Mouse (Mus musculus): ENCODE results near the gene Card10. TPM values are rescaled to one million over a fixed set of nuclear protein-coding genes. Genes with fewer than 3 reads are reported as not detected.

The Card10 gene
- polyA plus RNA-seq, 1 experiment = 13.0 TPM

GRCm38 (mm10) chr15:78803499-78803900 lies 658 bp upstream of the Card10 start:
- H3K4me3 ChIP-seq (ENCODE audit: control insufficient read depth, insufficient read depth, low read length) = no peak overlapping the region
- no peak for TF ChIP-seq CTCF (IDR thresholded peaks at IDR 0.05; ENCODE audit: borderline replicate concordance, control insufficient read depth, extremely low read depth, insufficient read depth, low read length, poor library complexity)
- TF ChIP-seq POLR2A (IDR thresholded peaks at IDR 0.05; ENCODE audit: control insufficient read depth, extremely low read depth, insufficient read depth, low read length, poor library complexity) = no peak
- 60% methylated on average over 8 of the region's 8 CpGs for WGBS

GRCm38 (mm10) chr15:78801971-78802741 lies 686 bp downstream of the Card10 start:
- DNase-seq = peak; percentile 42
- 6% methylated on average over 67 of the region's 67 CpGs for WGBS
- H3K27me3 ChIP-seq (ENCODE audit: control insufficient read depth, insufficient read depth, low read length) = peaks cover 2% of the 10 kb centered on the region; the same call in 1 of the 2 replicates

More at GRCm38 (mm10) chr15:78803499-78803900, 658 bp upstream of the Card10 start:
- Histone ChIP-seq H3K36me3 (ENCODE audit: control insufficient read depth, insufficient read depth, low read length) (no peaks in the 10 kb centered on the region), H3K4me1 (replicated peaks; ENCODE audit: control insufficient read depth, insufficient read depth, low read length) (peaks cover 21% of the 10 kb centered on the region), H3K27ac (ENCODE audit: control insufficient read depth, insufficient read depth, low read length) (no peak overlapping the region), H3K27me3 (ENCODE audit: control insufficient read depth, insufficient read depth, low read length) (peaks cover 2% of the 10 kb centered on the region; the same call in 1 of the 2 replicates)
- DNase-seq = no peak

GRCm38 (mm10) chr15:78801571-78801970 lies 1.3 kb downstream of the Card10 start:
- 95% methylated on average over 9 of the region's 9 CpGs for WGBS
- Histone ChIP-seq H3K27me3 (ENCODE audit: control insufficient read depth, insufficient read depth, low read length) (peaks cover 2% of the 10 kb centered on the region; the same call in 1 of the 2 replicates), H3K27ac (ENCODE audit: control insufficient read depth, insufficient read depth, low read length) (no peak overlapping the region), H3K4me1 (replicated peaks; ENCODE audit: control insufficient read depth, insufficient read depth, low read length) (peaks cover 32% of the 10 kb centered on the region), H3K4me3 (ENCODE audit: control insufficient read depth, insufficient read depth, low read length) (no peak overlapping the region), H3K36me3 (ENCODE audit: control insufficient read depth, insufficient read depth, low read length) (no peaks in the 10 kb centered on the region)
- no peak for DNase-seq
- TF ChIP-seq POLR2A (IDR thresholded peaks at IDR 0.05; ENCODE audit: control insufficient read depth, extremely low read depth, insufficient read depth, low read length, poor library complexity) = no peak
- no peak for TF ChIP-seq CTCF (IDR thresholded peaks at IDR 0.05; ENCODE audit: borderline replicate concordance, control insufficient read depth, extremely low read depth, insufficient read depth, low read length, poor library complexity)

More at GRCm38 (mm10) chr15:78801971-78802741, 686 bp downstream of the Card10 start:
- H3K4me1 ChIP-seq (replicated peaks; ENCODE audit: control insufficient read depth, insufficient read depth, low read length) = peaks cover 29% of the 10 kb centered on the region
- H3K36me3 ChIP-seq (ENCODE audit: control insufficient read depth, insufficient read depth, low read length) = no peaks in the 10 kb centered on the region
- H3K27ac ChIP-seq (ENCODE audit: control insufficient read depth, insufficient read depth, low read length) = no peak overlapping the region
- H3K4me3 ChIP-seq (ENCODE audit: control insufficient read depth, insufficient read depth, low read length) = peak overlapping the region; percentile 59
- TF ChIP-seq POLR2A (IDR thresholded peaks at IDR 0.05; ENCODE audit: control insufficient read depth, extremely low read depth, insufficient read depth, low read length, poor library complexity) (no peak), CTCF (IDR thresholded peaks at IDR 0.05; ENCODE audit: borderline replicate concordance, control insufficient read depth, extremely low read depth, insufficient read depth, low read length, poor library complexity) (no peak)

GRCm38 (mm10) chr15:78799029-78799428 lies 3.8 kb downstream of the Card10 start:
- Histone ChIP-seq H3K36me3 (ENCODE audit: control insufficient read depth, insufficient read depth, low read length) (no peaks in the 10 kb centered on the region), H3K27me3 (ENCODE audit: control insufficient read depth, insufficient read depth, low read length) (peaks cover 2% of the 10 kb centered on the region; the same call in 1 of the 2 replicates), H3K27ac (ENCODE audit: control insufficient read depth, insufficient read depth, low read length) (no peak overlapping the region), H3K4me3 (ENCODE audit: control insufficient read depth, insufficient read depth, low read length) (no peak overlapping the region), H3K4me1 (replicated peaks; ENCODE audit: control insufficient read depth, insufficient read depth, low read length) (peaks cover 41% of the 10 kb centered on the region)
- DNase-seq = no peak
- TF ChIP-seq POLR2A (IDR thresholded peaks at IDR 0.05; ENCODE audit: control insufficient read depth, extremely low read depth, insufficient read depth, low read length, poor library complexity) = no peak
- 95% methylated on average over 21 of the region's 21 CpGs for WGBS

- TF ChIP-seq POLR2A (IDR thresholded peaks at IDR 0.05; ENCODE audit: control insufficient read depth, extremely low read depth, insufficient read depth, low read length, poor library complexity) (no peak), CTCF (IDR thresholded peaks at IDR 0.05; ENCODE audit: borderline replicate concordance, control insufficient read depth, extremely low read depth, insufficient read depth, low read length, poor library complexity) (no peak)
- no peak overlapping the region for H3K4me3 ChIP-seq (ENCODE audit: control insufficient read depth, insufficient read depth, low read length)
- no peak for DNase-seq
- no peaks in the 10 kb centered on the region; the same call in 1 of the 2 replicates for H3K27me3 ChIP-seq (ENCODE audit: control insufficient read depth, insufficient read depth, low read length)
- H3K4me1 ChIP-seq (replicated peaks; ENCODE audit: control insufficient read depth, insufficient read depth, low read length) = peaks cover 31% of the 10 kb centered on the region
- no peaks in the 10 kb centered on the region for H3K36me3 ChIP-seq (ENCODE audit: control insufficient read depth, insufficient read depth, low read length)
- H3K27ac ChIP-seq (ENCODE audit: control insufficient read depth, insufficient read depth, low read length) = no peak overlapping the region
- WGBS = 30% methylated on average over 8 of the region's 8 CpGs
Measured at GRCm38 (mm10) chr15:78797060-78797329, 5.8 kb downstream of the Card10 start.

GRCm38 (mm10) chr15:78796196-78797059 lies 6.4 kb downstream of the Card10 start:
- WGBS = 69% methylated on average over 25 of the region's 25 CpGs
- H3K4me1 ChIP-seq (replicated peaks; ENCODE audit: control insufficient read depth, insufficient read depth, low read length) = peaks cover 27% of the 10 kb centered on the region
- H3K4me3 ChIP-seq (ENCODE audit: control insufficient read depth, insufficient read depth, low read length) = no peak overlapping the region
- no peak for TF ChIP-seq CTCF (IDR thresholded peaks at IDR 0.05; ENCODE audit: borderline replicate concordance, control insufficient read depth, extremely low read depth, insufficient read depth, low read length, poor library complexity)
- TF ChIP-seq POLR2A (IDR thresholded peaks at IDR 0.05; ENCODE audit: control insufficient read depth, extremely low read depth, insufficient read depth, low read length, poor library complexity) = no peak
- no peaks in the 10 kb centered on the region for H3K27me3 ChIP-seq (ENCODE audit: control insufficient read depth, insufficient read depth, low read length)
- no peak for DNase-seq
- H3K36me3 ChIP-seq (ENCODE audit: control insufficient read depth, insufficient read depth, low read length) = no peaks in the 10 kb centered on the region
- no peak overlapping the region for H3K27ac ChIP-seq (ENCODE audit: control insufficient read depth, insufficient read depth, low read length)
